Mouse (Mus musculus): ENCODE measurements around the gene Chst11. TPM values are rescaled to one million over a fixed set of nuclear protein-coding genes. Genes with fewer than 3 reads are reported as not detected.

Chst11 gene
- total RNA-seq, 2 experiments from 2014 or later: 33.9 to 36.5 TPM

- DNase-seq (ENCODE audit: low spot score in 2 of 2): no peak
- intact Hi-C loops (cut with DNase I): no loop called here
Measured at GRCm38 (mm10) chr10:83027673-83028072, 42.4 kb downstream of the Chst11 start.

DNA sequence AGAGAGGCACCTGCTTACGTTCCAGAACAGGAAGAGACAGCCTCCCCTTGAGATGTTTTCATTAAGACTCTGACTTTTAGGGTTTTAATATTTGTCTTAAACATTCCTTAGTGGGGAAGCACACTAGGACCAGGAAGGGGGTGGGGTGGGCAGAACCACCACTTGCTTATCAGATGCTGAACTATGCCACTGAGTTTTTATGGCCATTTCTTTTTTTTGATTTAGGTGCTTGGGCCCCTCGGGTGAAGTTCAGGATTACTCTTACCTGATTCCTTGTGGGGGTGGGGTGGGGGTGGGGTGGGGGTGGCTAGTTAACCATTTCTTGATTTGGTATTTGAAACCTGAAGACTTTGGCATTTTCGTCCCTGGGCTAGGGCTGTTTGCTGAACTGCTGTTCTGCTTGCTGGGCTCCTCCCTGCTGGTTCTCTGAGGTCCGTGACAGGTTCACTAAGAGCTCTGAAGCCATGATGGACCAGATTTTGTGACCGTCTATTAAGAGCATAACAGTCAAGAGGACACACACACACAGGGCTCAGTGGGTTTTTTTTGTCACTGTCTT lies 44.9 kb downstream of the Chst11 start:
- intact Hi-C loops (cut with DNase I): no loop called here
- no peak for DNase-seq (ENCODE audit: low spot score in 2 of 2)

DNA sequence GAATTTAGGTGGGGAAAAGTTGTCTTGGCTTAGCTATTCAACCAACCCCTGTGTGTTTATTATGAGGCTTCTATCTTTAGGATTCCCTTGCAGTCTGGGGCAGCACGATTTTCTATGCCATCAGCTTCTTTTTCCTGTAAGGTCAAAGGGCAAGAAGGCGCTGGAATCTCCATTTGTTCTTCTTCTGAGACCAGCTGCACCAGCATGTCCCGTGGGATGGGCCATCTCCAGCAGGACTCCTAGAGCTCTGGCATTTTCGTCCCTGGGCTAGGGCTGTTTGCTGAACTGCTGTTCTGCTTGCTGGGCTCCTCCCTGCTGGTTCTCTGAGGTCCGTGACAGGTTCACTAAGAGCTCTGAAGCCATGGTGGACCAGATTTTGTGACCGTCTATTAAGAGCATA lies 45.6 kb downstream of the Chst11 start:
- intact Hi-C loops (cut with DNase I): no loop called here
- no peak for DNase-seq (ENCODE audit: low spot score in 2 of 2)

- no peak for DNase-seq (ENCODE audit: low spot score in 2 of 2)
- intact Hi-C loops (cut with DNase I): no loop called here
Measured at GRCm38 (mm10) chr10:83031561-83031960, 46.3 kb downstream of the Chst11 start.

- no peak for DNase-seq (ENCODE audit: low spot score in 2 of 2)
- intact Hi-C loops (cut with DNase I): no loop called here
Measured at GRCm38 (mm10) chr10:83032559-83032958, 47.3 kb downstream of the Chst11 start.

GRCm38 (mm10) chr10:83036340-83037045 lies 51.2 kb downstream of the Chst11 start:
- no peak for DNase-seq (ENCODE audit: low spot score in 2 of 2)
- intact Hi-C loops (cut with DNase I): no loop called here

- DNase-seq (ENCODE audit: low spot score in 2 of 2): peak; percentile 47 to 91
- intact Hi-C loops (cut with DNase I): no loop called here
Measured at GRCm38 (mm10) chr10:83038166-83038565, 52.9 kb downstream of the Chst11 start.

DNA sequence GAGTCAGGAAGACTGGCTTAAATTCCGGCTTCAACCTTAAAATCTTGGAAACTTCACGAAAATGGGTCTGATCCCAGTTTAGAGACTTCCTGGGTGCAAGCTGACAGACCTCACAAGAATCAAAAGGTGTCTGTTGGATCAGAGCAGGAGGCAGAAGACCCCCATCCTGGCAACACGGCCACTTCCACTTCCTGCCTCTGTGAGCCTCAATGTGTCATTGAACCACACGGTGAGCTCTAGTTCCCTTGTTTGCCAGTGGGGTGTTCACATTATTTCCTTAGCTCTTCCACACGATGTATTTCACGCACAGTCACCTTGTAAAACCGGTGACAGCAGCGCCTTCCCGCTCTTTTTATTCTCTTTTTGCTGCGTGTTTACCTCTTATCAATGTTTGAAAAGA lies 54.1 kb downstream of the Chst11 start:
- intact Hi-C loops (cut with DNase I): no loop called here
- DNase-seq (ENCODE audit: low spot score in 2 of 2): no peak

DNA sequence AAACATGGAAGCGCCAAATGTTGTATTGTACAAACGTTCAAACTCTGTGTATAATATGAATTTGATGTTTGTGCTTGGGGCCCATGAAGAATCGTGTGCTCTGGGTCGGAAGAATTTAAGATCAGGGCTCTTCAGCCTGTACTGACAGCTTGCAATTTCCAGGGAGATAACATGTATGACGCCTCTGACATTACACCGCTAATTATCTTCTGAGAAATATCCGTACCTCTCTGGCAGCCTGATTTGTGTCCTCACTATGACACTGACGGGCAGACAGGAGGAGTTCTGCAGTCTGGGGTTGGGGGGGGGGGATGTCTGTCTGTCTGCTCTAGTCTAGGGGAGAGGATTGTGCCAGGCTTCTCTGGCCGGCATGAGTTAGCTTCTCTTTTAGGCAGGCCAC lies 56.6 kb downstream of the Chst11 start:
- intact Hi-C loops (cut with DNase I): loop anchor here (1.0 kb wide), 1 partner anchor 55 kb away; no protein-coding TSS in a partner anchor

DNA sequence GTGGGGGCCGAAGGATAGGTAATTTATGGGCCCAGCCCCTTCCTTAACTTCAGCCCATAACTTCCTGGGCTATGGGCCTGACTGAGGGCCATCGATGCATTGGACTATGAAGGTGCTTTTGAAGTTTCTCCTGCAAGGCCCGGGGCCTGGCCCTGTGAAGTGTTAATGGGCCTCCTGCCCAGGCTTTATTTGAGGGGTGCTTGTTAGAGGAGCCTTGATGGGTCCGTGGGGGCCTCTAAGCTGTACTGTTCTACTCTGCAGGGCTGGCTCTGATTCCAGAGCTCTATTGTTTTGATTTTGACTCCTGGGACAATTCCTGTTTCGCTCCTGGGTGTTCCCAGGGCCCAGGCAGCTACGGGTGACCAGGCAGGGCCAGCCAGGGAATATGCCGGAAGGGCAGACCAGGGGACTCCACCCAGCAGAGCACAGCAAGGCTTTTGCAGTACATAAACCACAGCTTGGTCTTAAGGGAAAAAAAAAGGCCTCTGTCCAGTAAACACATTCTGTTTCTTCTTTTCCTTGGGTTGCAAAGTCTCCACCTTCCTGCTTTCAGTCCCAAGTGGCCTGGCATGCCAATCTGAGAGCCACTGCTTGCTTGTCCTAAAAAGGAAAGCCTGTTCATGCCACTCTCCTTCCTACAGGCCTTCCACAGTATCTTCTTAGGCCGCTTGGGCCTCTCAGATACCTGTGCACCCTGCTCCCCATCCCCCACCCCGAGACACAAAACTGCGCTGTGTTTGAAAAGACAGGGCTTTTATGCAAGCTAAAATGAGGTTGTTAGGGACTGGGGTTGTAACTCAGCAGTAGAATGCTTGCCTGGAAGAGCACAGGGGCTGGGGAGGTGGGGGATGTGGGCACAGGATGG lies 57.5 kb downstream of the Chst11 start:
- intact Hi-C loops (cut with DNase I): loop anchor here (1.0 kb wide), 1 partner anchor 56 kb away; no protein-coding TSS in a partner anchor
- DNase-seq (ENCODE audit: low spot score in 2 of 2): no peak

More for the DNA sequence above, 56.6 kb downstream of the Chst11 start:
- no peak for DNase-seq (ENCODE audit: low spot score in 2 of 2)

- DNase-seq (ENCODE audit: low spot score in 2 of 2): no peak
- intact Hi-C loops (cut with DNase I): no loop called here
Measured at GRCm38 (mm10) chr10:83043478-83044259, 58.4 kb downstream of the Chst11 start.

DNA sequence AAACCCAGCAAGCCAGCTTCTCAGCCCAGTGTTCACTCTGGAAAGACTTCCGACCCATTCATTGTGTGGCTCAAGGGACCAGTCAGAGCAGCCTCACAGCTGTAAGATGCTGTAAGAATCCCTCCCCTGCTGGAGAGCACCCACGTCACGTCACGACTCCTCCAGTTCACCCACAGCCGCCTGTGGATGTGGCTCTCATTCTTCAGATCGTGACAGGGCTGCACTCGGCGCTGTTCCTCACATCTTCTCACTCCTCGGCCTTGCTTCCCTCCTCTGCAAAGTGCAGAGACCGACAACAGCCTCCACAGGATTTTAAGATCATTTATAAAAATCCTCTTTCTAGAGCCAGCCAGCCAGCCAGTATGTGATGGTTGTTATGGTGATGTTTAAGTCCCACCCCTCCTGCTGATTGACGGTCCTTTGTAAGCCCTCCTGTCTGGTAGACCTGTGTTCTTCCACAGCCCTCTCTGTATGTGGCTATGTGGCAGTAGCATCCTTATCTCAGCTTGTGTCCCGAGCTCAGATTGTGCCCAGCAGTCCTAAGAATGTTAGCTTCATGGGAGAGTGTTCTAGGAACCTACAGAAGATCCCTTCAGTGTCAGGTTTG lies 64.0 kb downstream of the Chst11 start:
- intact Hi-C loops (cut with DNase I): loop anchor here (5.0 kb wide), 1 partner anchor 53 kb away; no protein-coding TSS in a partner anchor
- peak; percentile 61 to 79 for DNase-seq (ENCODE audit: low spot score in 2 of 2)

DNA sequence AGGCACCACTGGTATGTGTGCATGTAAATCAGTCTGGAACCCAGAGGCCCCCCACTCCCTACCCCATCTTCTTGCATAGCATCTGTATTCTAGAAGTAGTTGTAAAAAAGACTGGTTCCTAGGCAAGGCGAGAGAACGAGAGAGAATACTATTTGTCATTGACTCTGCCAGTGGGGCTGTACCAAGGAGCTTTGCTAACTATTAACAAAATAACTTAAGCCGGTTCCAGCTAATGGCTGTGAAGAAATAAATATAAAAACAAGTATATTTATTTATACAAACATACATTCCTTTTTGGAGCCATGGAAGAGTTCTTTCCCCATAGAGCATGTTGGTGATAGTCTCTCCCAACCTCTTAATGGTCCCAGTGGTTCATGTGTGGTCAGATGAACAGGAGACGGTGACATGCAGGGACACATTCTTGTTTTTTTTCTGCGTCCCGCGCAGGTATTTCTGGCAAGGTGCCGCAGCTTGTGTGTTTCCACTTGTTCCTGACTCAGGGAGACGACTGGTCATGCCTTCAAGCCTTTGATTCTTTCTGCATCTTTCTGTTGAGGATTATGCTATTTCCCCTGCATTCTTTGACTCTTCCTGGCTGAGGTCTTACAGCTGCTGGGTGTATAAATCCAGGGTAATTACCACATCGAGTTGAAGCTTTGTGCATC lies 68.7 kb downstream of the Chst11 start:
- DNase-seq (ENCODE audit: low spot score in 2 of 2): no peak
- intact Hi-C loops (cut with DNase I): no loop called here

DNA sequence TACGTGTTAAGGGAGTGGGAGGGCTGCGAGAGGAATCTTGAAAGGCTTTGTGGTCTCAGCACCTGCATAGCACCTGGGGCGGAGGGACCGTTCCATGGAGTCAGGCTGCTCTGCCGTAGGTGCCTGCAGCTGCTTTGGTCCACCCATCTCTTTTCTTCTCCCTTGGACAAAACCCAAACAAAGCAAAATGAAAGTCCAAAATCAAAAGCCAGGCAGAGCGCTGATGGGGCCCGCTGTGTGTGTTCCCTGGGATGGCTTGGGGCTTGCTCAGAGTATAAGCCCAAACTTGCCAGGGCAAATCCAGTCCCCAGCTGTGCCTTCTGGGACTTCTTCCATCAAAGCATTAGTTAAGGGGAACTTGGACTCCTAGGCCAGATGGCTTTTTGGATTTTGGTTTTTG lies 71.0 kb downstream of the Chst11 start:
- intact Hi-C loops (cut with DNase I): no loop called here
- DNase-seq (ENCODE audit: low spot score in 2 of 2): no peak

- intact Hi-C loops (cut with DNase I): no loop called here
- no peak for DNase-seq (ENCODE audit: low spot score in 2 of 2)
Measured at GRCm38 (mm10) chr10:83056866-83057265, 71.6 kb downstream of the Chst11 start.

- DNase-seq (ENCODE audit: low spot score in 2 of 2): peak; percentile 17 to 72
Measured at GRCm38 (mm10) chr10:83060066-83060782, 74.9 kb downstream of the Chst11 start.

GRCm38 (mm10) chr10:83062315-83062714 lies 77.0 kb downstream of the Chst11 start:
- DNase-seq (ENCODE audit: low spot score in 2 of 2): peak; percentile 65 to 85
- intact Hi-C loops (cut with DNase I): loop anchor here (5.0 kb wide), 2 partner anchors 40 to 75 kb away; partner anchors contain the start of gene Chst11

More at GRCm38 (mm10) chr10:83060066-83060782, 74.9 kb downstream of the Chst11 start:
- intact Hi-C loops (cut with DNase I): loop anchor here (5.0 kb wide), 2 partner anchors 42 to 73 kb away; partner anchors contain the start of gene Chst11

- DNase-seq (ENCODE audit: low spot score in 2 of 2): no peak
- intact Hi-C loops (cut with DNase I): loop anchor here (5.0 kb wide), 2 partner anchors 38 to 77 kb away; partner anchors contain the start of gene Chst11
Measured at GRCm38 (mm10) chr10:83064796-83065195, 79.5 kb downstream of the Chst11 start.
